Mouse (Mus musculus): ENCODE measurements around the gene Psmb2.
A peak's percentile ranks its signal among the peaks of the same experiment; 100 is the strongest.

DNA sequence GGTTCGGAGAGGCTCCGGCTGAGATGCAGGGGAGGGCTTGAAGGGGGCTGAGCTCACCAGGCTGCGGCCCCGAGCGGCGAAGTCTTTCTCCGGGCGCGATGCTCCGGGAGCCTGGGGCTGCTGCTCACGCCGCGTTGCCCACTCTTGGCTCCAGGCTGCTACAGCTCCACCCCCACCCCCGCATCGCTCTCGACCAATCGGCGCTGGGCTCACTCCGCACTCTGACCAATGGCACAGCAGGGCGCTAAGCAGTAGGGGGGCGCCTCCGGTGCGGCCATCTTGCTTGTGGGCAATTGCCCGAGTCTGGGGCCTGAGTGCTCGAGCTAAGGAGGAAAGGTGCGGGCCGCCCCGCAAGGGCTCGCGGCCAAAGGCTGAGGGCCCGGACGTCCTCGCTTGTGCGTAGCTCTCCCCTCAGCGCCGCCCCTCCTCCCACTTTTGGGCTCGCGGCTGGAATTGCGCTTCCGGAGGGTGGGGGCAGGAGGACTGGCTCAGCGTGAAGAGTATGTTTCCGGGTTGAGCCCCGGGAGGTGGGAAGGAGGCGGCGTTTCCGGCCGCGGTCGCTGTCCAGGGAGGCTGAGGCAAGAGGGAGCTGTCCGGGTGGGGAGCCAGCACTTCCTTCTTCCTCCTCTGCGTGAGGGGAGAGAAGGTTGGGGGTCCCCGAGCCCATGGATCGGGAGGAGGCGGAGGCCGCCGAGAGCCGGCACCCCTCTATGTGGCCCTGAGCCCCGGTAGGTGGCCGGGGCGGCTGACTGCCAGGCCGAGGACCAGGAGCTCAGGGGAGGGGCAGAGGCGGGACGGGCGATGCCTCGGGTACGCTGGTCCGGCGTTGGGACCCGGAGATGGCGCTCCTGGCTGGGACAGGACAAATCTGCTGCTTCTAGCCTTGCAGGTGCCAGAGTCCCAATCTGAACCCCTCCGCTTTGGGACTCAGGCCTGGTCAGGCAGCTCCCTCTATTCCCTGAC, 76.1 kb downstream of the Psmb2 start, which contains the start of the genes Ncdn and AU040320:
- no peak for TF ChIP-seq CTCF (IDR thresholded peaks at IDR 0.05; ENCODE audit: borderline replicate concordance, insufficient read depth, low read depth, low read length)
- peak; percentile 88 for TF ChIP-seq POLR2A (IDR thresholded peaks at IDR 0.05; ENCODE audit: borderline replicate concordance, insufficient read depth, low read length)

All from cerebellum, adult 2 months (tissue).